Mouse (Mus musculus) forebrain, embryonic 12.5 days (tissue): ENCODE measurements around the gene Wnt4. TPM values are rescaled to one million over a fixed set of nuclear protein-coding genes. Genes with fewer than 3 reads are reported as not detected.

ENCODE experiments used
- ATAC-seq: fragments of 200-750 bp; cut with Nextera tagmentation; 2 replicates; pipeline ENCODE4 v1.8.0; 2017; ENCODE audit warnings: moderate TSS enrichment; ENCODE audit not compliant: low FRiP score
- H3K27ac ChIP-seq: fragments of 300-500 bp; sonication (generic); 2 replicates; pipeline ENCODE4 v1.5.1; 2016; ENCODE audit warnings: mild to moderate bottlenecking
- H3K27me3 ChIP-seq: fragments of 300-500 bp; sonication (generic); 2 replicates; pipeline ENCODE4 v1.6.1; 2016; ENCODE audit warnings: mild to moderate bottlenecking
- H3K36me3 ChIP-seq: fragments of 300-500 bp; sonication (generic); replicated peaks from 2 replicates; pipeline ENCODE4 v1.6.1; 2016; ENCODE audit warnings: mild to moderate bottlenecking
- H3K4me1 ChIP-seq: fragments of 300-500 bp; sonication (generic); 2 replicates; pipeline ENCODE4 v1.6.1; 2016
- H3K4me2 ChIP-seq: fragments of 300-500 bp; sonication (generic); 2 replicates; pipeline ENCODE4 v1.6.1; 2016; ENCODE audit warnings: mild to moderate bottlenecking, moderate library complexity
- H3K4me3 ChIP-seq: fragments of 300-500 bp; sonication (generic); replicated peaks from 2 replicates; pipeline ENCODE4 v1.5.1; 2016; ENCODE audit warnings: mild to moderate bottlenecking
- H3K9ac ChIP-seq: fragments of 300-500 bp; sonication (generic); 2 replicates; pipeline ENCODE4 v1.6.1; 2016; ENCODE audit warnings: mild to moderate bottlenecking
- H3K9me3 ChIP-seq: fragments of 300-500 bp; sonication (generic); 2 replicates; pipeline ENCODE4 v1.6.1; 2016
- WGBS: fragments of 180-500 bp; shearing (Covaris S2); methylation state at CpG from one replicate; pipeline ENCODE4 v1.1.7; 2016; 5-methylcytosine and 5-hydroxymethylcytosine counted together
- polyA plus RNA-seq: library from polyadenylated mRNA; unstranded; fragments of >200 nt; fragmentation: Nextera tagmentation; extraction: Ambion mirVana; gene quantifications from 2 replicates; pipeline ENCODE4 v1.2.1, GENCODE M21; 2016

Gene Wnt4
- polyA plus RNA-seq, 1 experiment from 2014 or later, result 0.52 TPM

DNA sequence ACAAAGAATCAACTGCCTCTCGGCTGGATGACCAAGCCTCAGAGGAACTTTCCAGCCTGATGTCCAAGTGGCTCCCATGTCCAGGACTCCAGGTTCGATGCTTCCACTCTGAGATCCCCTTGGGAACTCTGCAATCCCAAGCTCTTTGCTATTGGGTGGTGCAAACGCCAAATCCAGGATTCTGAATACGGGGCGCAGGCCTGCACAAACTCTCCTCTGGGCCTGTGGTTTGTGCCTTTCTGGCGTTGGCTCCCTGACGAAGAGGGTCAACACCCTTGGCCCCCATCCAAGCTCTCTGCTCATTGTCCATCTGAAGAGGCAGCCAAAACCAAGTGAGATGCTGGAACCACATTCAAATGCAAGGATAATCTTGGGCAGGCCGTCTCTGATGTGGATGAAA lies 21.1 kb downstream of the Wnt4 start:
- 89% methylated on average over 8 of the region's 8 CpGs for WGBS
- peaks cover 14% of the 10 kb centered on the region for H3K4me1 ChIP-seq
- H3K4me2 ChIP-seq, result no peak overlapping the region
- no peaks in the 10 kb centered on the region for H3K36me3 ChIP-seq
- H3K27me3 ChIP-seq, result no peaks in the 10 kb centered on the region
- H3K27ac ChIP-seq, result no peak overlapping the region
- no peak for ATAC-seq
- H3K4me3 ChIP-seq, result no peak overlapping the region
- H3K9ac ChIP-seq, result no peak overlapping the region
- H3K9me3 ChIP-seq, result no peaks in the 10 kb centered on the region

DNA sequence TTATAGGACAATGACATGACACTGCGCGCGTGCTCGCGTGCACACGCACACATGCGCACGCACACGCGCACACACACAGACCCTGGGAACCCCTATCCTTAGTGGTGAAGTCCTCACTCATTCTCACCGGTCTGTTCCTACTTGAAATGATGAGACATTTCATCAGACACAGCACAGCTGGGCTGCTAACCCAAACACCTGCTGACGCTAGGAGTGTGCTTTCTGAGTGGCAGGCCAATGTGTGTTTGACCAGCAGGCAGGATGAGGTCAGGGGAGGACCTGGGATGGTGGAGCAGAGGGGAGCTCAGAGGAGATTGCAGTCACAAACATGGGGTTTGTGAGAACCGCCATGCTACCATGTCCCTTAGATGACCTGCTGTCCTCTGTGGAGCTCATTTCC lies 22.9 kb downstream of the Wnt4 start:
- no peaks in the 10 kb centered on the region for H3K9me3 ChIP-seq
- H3K4me2 ChIP-seq, result no peak overlapping the region
- H3K27ac ChIP-seq, result no peak overlapping the region
- H3K27me3 ChIP-seq, result no peaks in the 10 kb centered on the region
- no peak overlapping the region for H3K4me3 ChIP-seq
- H3K9ac ChIP-seq, result no peak overlapping the region
- H3K36me3 ChIP-seq, result no peaks in the 10 kb centered on the region
- no peak for ATAC-seq
- H3K4me1 ChIP-seq, result peaks cover 14% of the 10 kb centered on the region
- WGBS, result 95% methylated on average over 13 of the region's 13 CpGs

DNA sequence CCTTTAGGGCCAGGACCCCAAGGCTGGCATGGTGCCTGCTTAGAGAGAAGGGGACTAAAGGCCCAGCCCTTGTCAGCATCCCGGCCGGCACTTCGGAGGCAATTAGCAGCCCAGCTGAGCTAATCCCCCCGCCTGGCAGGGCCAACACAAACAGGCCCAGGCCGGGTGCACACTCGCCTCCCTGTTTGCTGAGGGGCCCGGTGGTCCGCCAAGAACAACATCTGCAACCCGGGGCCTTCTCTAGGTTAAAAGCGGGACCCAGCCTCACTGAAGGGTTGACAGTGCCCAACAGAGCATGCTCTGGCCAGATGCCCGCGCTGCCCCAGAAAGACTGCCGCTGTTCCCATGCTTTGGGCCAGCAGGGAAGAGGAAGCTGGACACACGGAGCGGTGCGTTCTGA lies 24.3 kb downstream of the Wnt4 start:
- Histone ChIP-seq H3K36me3 (no peaks in the 10 kb centered on the region), H3K27ac (peak overlapping the region; percentile 56; the same call in 1 of the 2 replicates), H3K4me3 (no peak overlapping the region), H3K9ac (no peak overlapping the region), H3K4me2 (no peak overlapping the region), H3K27me3 (no peaks in the 10 kb centered on the region), H3K9me3 (no peaks in the 10 kb centered on the region), H3K4me1 (peaks cover 23% of the 10 kb centered on the region)
- ATAC-seq, result no peak
- 48% methylated on average over 16 of the region's 16 CpGs for WGBS

DNA sequence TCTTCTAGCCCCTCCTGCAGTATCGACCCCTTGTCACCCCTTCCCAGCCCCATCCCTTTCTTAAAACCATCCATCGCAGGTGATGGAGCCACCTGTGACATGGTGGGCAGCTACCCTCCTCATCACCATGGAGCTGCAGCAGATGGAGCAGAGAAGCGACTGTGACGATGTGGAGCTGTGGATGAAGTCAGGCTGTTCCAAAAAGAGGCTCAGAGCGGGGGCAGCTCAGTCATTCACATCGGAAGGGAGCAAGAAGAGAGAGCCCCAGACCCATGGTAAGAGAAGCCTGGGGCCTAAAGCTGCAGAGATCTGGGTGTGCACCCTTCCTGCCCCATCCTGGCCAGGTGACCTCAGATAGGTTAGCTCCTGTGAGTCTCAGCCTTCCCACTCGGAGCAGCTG lies 26.8 kb downstream of the Wnt4 start:
- no peak overlapping the region for H3K27ac ChIP-seq
- no peaks in the 10 kb centered on the region for H3K9me3 ChIP-seq
- no peaks in the 10 kb centered on the region for H3K27me3 ChIP-seq
- peaks cover 32% of the 10 kb centered on the region for H3K4me1 ChIP-seq
- H3K4me3 ChIP-seq, result no peak overlapping the region
- 92% methylated on average over 7 of the region's 7 CpGs for WGBS
- H3K9ac ChIP-seq, result no peak overlapping the region
- no peaks in the 10 kb centered on the region for H3K36me3 ChIP-seq
- no peak overlapping the region for H3K4me2 ChIP-seq
- ATAC-seq, result no peak

DNA sequence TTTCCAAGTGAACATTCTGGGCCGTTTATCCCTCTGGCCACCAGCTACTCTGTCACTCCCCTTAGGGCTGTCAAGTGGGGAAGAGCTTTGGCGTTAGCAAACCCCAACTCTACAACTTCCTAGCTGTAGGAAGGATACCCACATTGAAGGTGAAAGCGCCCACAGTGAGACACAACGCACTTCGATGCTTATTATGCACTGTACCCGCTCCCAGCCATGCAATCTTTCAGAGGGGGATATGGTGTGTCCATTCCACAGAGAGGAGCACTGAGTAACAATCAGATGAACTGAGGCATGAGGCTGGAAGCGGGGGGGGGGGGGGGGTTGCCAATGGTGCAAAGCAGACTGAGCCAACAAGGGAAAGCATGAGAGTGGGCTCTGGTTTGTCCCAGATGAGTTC lies 27.8 kb downstream of the Wnt4 start:
- Histone ChIP-seq H3K27me3 (no peaks in the 10 kb centered on the region), H3K36me3 (no peaks in the 10 kb centered on the region), H3K9ac (0 out of 2 replicates have a peak overlapping the region, but pooled peaks have one; percentile 17), H3K4me1 (peaks cover 32% of the 10 kb centered on the region), H3K27ac (no peak overlapping the region), H3K9me3 (no peaks in the 10 kb centered on the region), H3K4me3 (no peak overlapping the region), H3K4me2 (no peak overlapping the region)
- WGBS, result 89% methylated on average over 7 of the region's 7 CpGs
- ATAC-seq, result no peak

DNA sequence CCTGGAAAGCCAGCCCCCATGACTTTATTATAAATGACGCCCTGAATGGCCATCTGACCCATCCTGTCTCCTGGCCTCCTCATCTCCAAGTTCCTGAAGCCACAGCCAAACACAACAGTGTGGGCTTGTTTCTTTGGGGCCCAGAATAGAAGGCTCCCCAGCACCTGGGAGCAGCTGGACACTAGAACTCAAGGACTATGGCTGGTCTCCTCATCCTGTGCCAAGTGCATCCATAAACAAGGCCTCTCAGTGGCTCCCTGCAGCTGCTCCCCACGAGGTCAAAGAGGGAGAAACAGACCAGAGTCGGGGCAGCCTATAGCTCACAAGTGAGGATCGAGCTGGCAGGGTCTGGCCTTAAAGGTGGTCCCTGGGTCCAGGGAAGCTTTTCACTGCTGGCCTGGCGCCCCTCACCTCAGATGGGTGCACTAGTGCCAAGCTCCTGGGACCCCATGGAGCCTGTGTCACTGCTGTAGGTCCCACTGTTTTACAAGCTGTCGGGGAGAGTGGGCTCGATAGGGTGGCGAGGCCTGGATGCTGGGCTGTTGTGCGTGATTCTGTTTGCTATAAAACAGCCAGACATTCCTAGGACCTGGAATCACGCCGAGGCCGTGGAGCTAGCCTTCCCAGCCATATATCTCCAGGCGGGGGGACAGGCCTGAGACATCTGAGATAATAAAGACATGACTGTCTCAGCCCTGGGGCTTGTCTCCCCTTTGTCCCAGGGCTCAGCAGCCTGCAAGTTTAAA lies 28.7 kb downstream of the Wnt4 start:
- Histone ChIP-seq H3K9me3 (no peaks in the 10 kb centered on the region), H3K4me2 (no peak overlapping the region), H3K4me1 (peaks cover 36% of the 10 kb centered on the region), H3K9ac (no peak overlapping the region), H3K36me3 (no peaks in the 10 kb centered on the region), H3K4me3 (no peak overlapping the region), H3K27me3 (no peaks in the 10 kb centered on the region), H3K27ac (no peak overlapping the region)
- 84% methylated on average over 13 of the region's 13 CpGs for WGBS
- no peak for ATAC-seq

DNA sequence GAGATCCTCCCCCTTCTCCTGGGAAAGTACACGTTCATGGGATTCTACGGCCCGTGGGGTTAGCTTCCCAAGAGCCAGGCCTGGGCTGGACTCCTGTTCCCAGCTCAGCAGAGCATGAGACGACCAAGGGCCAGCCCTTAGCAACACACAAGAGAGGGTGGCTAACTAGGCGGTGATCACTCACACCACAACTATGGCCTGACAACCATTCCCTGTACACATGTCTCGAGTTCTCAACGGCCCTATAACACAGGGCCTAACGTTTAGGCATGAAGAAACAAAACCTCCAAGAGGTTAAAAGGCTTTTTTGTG lies 29.2 kb downstream of the Wnt4 start:
- no peak for ATAC-seq
- 80% methylated on average over 8 of the region's 8 CpGs for WGBS
- Histone ChIP-seq H3K4me2 (no peak overlapping the region), H3K4me1 (peaks cover 31% of the 10 kb centered on the region), H3K36me3 (no peaks in the 10 kb centered on the region), H3K9ac (no peak overlapping the region), H3K9me3 (no peaks in the 10 kb centered on the region), H3K27me3 (no peaks in the 10 kb centered on the region), H3K27ac (no peak overlapping the region), H3K4me3 (no peak overlapping the region)

DNA sequence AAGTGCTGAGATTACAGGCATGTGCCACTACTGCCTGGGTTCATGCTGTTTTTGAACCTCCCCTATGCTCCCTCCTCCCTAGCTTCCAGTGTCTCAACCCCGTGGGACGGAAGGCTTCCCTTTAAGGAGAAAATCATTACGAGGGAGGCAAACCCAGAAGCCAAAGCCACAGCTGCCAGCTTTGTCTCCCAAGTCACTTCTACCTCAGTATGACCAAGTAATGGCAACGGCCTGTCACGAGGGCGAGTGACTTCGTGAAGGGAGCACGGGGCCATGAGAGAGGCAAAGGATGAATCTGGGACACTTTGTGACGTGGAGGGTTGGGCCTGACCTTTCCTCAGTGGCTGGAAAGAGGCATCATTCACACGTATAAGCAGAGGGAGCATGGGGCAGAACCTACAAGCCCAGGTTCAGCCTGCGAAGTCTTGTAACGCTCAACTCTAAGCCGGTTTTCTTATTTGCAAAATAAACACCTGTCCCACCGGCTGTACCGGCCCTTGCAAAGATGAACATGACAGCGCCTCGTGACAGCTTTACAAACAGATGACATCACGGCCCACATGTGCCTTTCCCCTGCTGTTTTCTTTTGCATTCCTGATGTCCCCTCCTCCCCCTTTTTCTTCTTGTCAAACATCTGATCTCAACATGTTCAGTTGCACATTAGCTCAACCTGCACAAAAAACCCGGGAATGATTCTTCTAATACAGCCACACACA lies 29.9 kb downstream of the Wnt4 start:
- Histone ChIP-seq H3K4me1 (peaks cover 25% of the 10 kb centered on the region), H3K27me3 (no peaks in the 10 kb centered on the region), H3K36me3 (no peaks in the 10 kb centered on the region), H3K27ac (no peak overlapping the region), H3K4me3 (no peak overlapping the region), H3K4me2 (no peak overlapping the region), H3K9me3 (no peaks in the 10 kb centered on the region), H3K9ac (no peak overlapping the region)
- 84% methylated on average over 19 of the region's 19 CpGs for WGBS
- ATAC-seq, result no peak

DNA sequence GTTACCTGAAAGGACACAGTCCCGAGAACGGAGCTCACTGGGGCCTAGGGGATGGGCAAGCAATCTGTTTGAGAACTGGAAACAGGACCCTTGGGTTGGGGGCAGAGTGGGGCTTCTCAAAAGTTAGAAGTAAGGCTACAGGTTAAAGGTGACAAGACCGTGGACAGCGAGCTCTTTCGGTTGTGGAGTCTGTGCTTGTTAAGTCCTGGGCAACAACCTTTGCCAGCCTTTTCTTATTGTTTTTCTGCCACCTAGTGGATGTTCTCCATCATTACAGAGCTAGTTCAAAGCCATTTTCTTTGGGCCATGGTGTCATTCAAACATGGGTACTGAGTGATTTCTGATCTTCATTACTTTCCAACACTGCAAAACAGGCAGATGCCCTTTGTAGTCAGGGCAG lies 31.1 kb downstream of the Wnt4 start:
- H3K9ac ChIP-seq, result no peak overlapping the region
- H3K9me3 ChIP-seq, result no peaks in the 10 kb centered on the region
- no peaks in the 10 kb centered on the region for H3K27me3 ChIP-seq
- no peak overlapping the region for H3K4me2 ChIP-seq
- H3K4me1 ChIP-seq, result peaks cover 22% of the 10 kb centered on the region; the same call in 1 of the 2 replicates
- H3K27ac ChIP-seq, result no peak overlapping the region
- ATAC-seq, result no peak
- no peak overlapping the region for H3K4me3 ChIP-seq
- H3K36me3 ChIP-seq, result no peaks in the 10 kb centered on the region
- WGBS, result 65% methylated on average over 5 of the region's 5 CpGs

DNA sequence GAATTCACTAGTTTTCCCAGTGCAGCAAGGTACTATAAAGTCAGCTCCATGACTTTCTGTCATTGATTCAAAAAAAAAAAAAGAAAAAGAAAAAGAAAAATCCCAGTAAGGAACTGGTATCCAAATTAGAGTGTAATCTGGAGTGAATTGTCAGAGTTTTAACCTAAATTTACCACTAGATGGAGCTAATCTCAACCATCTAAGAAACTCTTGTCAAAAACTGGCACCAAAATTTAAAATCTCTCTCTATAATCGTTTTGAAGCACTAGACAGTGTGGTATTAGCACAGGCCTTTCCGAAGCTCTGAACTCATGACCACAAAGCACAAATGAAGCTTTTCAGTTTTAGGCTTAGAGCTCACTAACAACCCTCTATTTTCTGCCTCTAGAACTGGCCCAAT lies 36.2 kb downstream of the Wnt4 start:
- ATAC-seq, result no peak
- Histone ChIP-seq H3K4me2 (no peak overlapping the region), H3K27ac (no peak overlapping the region), H3K27me3 (no peaks in the 10 kb centered on the region), H3K9me3 (no peaks in the 10 kb centered on the region), H3K9ac (no peak overlapping the region), H3K36me3 (peaks cover 20% of the 10 kb centered on the region), H3K4me3 (no peak overlapping the region), H3K4me1 (peaks cover 5% of the 10 kb centered on the region; the same call in 1 of the 2 replicates)
- 57% methylated on average over 2 of the region's 2 CpGs for WGBS

DNA sequence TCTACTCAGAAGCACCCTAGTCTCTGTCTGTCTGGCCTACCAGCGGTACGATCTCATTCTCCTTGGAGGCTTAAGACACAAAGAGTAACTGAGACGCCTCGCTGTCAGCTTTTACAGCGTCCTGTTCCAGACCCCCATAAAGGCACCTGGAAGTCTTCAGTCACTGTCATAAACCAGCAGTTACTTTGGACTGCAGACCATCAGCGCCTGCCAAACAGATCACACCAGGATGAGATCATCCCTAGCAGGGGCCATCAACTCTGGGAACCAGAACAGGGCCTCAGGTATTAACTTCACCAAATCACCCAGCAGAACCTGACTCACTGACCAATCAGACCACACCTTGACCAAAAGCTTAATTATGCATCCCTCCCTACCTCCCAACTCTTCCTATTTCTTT lies 37.3 kb downstream of the Wnt4 start:
- 81% methylated on average over 6 of the region's 6 CpGs for WGBS
- no peak overlapping the region for H3K4me3 ChIP-seq
- ATAC-seq, result no peak

DNA sequence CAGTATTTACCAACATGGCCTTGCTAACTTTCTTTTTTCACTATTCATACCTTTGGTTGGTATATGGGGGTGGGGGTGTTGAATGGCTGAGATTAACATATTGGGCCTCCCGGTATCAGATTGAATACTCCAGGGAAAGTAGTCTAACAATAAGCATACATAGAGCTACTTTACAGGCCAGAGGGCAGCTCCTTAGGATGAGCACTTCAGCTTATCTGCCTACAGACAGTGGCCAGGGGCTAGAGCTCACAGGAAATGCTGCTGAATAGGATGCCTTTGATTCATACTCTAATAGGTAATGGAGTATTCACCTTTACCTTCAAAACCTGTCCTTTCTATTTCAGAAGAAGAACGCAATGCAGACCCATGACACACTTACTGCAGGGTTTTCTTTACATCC lies 37.8 kb downstream of the Wnt4 start:
- WGBS, result 86% methylated on average over 2 of the region's 2 CpGs
- no peaks in the 10 kb centered on the region for H3K27me3 ChIP-seq
- H3K36me3 ChIP-seq, result peaks cover 32% of the 10 kb centered on the region
- no peak for ATAC-seq
- H3K9ac ChIP-seq, result no peak overlapping the region
- no peak overlapping the region for H3K27ac ChIP-seq
- no peak overlapping the region for H3K4me3 ChIP-seq
- H3K4me1 ChIP-seq, result peaks cover 5% of the 10 kb centered on the region; the same call in 1 of the 2 replicates
- no peaks in the 10 kb centered on the region for H3K9me3 ChIP-seq
- no peak overlapping the region for H3K4me2 ChIP-seq

More for the DNA sequence above, 37.3 kb downstream of the Wnt4 start:
- H3K4me2 ChIP-seq, result no peak overlapping the region
- no peaks in the 10 kb centered on the region for H3K27me3 ChIP-seq
- no peak overlapping the region for H3K9ac ChIP-seq
- H3K27ac ChIP-seq, result no peak overlapping the region
- peaks cover 5% of the 10 kb centered on the region; the same call in 1 of the 2 replicates for H3K4me1 ChIP-seq
- H3K9me3 ChIP-seq, result no peaks in the 10 kb centered on the region
- peaks cover 27% of the 10 kb centered on the region for H3K36me3 ChIP-seq
